Mouse (Mus musculus) lung, adult 2 months (tissue): Measurements from ENCODE around the gene Ap1m2.

Experiments
- CTCF ChIP-seq: fragments of 200-500 bp; IDR thresholded peaks from 2 replicates; pipeline ENCODE4 v1.5.1; 2011; ENCODE audit warnings: mild to moderate bottlenecking, low read length, control low read depth; ENCODE audit not compliant: insufficient read depth
- POLR2A ChIP-seq: fragments of 200-500 bp; IDR thresholded peaks from 2 replicates; pipeline ENCODE4 v1.6.1; 2011; ENCODE audit warnings: low read depth, mild to moderate bottlenecking, control low read depth, low read length, borderline replicate concordance; ENCODE audit errors: extremely low read depth

DNA sequence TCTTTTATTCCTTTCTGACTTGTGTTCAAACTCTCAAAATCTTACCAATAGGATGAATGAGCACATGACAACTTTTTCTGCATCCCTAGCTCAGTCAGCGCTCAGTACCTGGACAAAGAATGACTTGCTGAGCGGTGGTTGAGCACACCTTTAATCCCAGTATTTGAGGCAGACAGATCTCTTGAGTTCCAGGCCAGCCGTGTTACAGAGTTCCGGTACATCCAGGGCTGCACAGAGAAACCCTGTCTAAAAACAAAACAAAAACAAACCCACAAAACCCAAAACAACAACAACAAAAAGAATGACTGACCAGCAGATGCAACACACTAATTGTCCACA lies 8.1 kb upstream of the Ap1m2 start:
- TF ChIP-seq CTCF (no peak), POLR2A (no peak)
